Mouse (Mus musculus) cerebellum, adult 9-10 months (tissue): ENCODE results near the gene Trim27.

Source experiments
- DNase-seq: peaks from one replicate; pipeline ENCODE4 v3.0.0; 2022

Trim27 gene

DNA sequence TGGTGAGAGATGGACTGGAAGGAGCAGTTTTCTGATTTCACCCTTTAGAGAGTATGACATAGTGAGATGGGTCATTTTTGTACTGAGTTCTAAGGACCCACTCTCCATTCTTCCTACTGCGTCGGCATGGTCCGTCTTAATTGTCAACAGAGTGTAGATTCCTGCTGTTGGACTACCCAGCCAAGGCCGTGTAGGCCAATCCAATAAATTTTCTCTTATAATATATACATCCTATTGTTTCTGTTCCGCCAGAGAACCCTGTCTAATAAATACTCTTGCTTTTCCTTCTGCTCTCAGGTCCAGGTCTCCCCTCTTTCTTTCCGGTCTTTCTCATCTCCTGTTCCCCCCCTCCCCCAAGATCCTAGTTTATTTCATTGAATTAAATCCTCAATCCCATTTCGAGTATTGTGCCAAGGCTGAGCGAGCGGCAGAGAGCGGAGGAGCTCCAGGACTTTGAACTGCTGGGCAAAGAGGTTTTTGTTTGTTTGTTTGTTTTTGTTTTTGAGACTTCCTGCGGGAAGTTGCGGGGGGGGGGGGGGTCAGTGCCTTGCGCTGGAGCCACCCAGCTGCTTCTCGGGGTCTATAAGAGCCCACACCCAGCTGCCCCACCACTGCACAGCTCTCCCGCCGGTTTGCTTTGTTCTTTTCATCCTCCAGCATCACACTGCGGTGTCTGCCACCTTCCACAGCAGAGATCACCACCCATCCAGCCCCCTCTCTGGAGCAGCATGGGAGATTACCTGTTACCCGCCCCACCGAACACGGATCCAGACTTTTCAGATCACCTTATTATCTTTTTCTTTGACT is 42.6 kb downstream of the Trim27 start:
- peak; percentile 32 for DNase-seq

DNA sequence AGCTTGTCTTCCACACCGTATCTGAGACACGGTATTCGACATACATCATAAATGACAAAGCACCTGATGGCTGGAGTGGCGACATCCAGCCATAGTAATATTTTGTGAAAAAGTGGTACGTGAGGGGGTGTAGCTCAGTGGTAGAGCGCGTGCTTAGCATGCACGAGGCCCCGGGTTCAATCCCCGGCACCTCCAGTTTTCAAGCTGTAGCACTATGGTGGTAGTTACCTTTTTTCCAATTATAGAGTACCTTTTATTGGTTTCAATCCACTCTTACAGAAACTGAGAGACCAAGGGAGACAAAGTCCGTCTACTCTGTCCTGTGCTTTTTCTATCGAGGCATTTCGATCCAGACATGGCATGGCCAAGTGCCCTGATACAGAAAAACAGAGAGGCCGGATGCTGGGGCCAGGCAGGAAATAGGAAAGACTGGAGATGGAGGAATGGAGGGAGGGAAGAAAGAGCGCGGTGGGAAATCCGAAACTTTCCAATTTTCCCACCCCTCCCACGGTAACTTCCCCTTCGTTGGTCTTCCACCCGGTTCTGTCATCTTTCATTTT is 43.3 kb downstream of the Trim27 start:
- DNase-seq = peak; percentile 93

DNA sequence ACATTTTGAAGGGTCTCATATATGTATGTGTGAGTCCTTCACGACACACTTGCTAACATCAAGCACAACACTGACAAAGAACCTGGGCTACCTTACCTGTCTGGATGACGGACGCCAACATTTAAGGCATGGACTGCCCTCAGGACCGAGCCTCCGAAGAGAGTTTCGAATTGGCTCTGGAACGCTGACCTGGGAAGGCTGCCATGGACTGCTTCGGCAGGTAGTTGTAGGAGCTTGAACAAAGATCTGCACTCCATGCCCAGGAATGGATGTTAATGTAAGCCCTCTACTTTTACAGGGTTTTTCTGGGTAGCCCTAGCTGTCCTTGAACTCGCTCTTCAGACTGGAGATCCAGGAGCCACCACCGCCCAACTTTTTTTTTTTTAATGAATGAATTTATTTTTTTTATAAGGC is 44.0 kb downstream of the Trim27 start:
- DNase-seq = peak; percentile 23

DNA sequence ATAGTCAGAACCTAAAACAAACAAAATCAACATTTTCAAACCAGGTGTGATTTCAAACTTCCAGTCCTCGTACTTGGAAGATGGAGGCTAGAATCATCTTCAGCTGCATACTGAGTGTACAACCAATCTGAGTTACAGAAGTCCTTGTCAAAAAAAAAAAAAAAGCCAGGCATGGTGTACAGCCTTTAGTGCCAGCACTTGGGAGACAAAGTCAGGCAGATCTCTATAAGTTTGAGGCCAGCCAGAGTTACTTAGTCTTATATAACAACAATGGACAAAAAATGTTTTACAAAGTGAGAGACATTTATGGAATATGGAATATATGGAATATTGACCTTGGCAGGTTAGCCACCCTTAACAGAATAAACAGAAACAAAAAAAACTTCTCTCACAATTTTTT is 45.1 kb downstream of the Trim27 start:
- DNase-seq = no peak

DNA sequence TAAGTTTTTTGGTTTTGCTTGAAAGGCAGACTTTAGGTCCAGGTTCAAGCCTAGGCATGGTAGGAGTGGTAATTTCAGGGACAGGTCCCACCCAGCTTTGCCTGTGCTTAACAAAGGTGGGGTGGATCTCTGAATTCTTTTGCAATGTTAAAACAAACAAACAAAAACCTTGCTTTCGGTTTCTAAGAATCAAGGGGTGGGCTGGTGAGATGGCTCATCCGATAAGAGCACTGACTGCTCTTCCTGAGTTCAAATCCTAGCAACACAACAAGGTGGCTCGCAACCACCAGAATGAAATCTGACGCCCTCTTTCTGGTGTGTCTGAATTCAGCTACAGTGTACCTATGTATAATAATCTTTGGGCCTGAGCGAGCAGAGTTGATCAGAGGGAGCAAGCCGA is 46.0 kb downstream of the Trim27 start:
- DNase-seq = no peak

DNA sequence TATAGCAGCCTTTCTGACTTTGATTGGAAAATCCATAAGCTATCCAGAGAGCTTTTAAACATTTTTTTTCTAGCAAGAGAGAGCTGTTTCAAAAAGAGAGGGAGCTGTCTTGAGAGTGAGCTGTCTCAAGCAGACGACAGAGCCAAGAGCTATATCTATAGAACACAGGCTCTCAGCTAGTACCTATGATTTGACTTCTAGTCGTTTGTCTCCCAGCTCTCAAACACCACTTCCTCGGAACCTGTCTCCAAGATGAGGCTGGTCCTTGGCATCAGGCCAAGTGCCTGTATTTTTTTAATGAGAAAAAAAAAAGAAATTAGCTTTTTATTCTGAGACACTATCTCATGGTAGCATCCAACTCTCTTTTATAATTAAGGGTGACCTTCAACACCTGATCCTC is 46.8 kb downstream of the Trim27 start:
- DNase-seq = no peak

DNA sequence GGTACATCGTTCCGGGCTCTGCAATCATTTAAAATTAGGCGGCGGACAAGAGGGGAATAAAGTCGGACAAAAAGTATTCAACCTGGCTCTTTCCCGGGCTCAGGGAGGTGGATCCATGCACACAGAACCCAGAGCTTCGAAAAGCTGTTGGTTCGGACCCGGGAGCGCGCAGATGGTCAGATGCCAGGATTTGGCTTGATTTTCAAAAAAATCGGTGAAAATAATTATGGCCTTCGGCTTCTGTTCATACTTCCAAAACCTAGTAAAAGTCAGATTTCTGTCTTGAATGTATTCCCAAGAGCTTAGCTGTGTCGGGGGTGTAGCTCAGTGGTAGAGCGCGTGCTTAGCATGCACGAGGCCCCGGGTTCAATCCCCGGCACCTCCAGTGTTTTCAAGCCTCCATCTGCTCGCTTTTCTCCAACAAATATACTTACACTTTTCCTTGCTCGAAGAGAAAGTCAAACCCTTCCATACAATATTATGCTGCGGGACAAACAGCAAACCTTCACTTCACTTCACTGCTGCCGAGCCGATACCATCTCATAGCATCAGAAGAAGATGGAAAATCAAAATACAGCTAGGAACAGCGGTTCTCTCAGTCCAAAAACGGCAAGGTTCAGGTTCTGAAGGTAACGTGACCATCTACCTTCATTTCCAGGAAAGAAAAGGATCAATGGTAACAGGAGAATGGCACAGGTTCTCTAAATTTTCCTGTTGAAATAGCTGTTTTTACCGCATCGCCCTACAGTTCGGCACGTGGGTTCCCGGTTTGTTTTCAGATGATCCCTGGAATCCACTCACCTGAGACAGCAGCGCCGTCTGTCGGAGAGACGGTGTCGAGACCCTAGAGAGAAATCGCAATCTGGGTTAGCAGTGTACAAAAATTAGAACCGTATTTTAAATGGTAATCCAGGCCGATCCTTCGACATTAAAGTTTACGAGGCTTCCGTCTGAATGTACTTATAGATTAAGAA is 54.8 kb downstream of the Trim27 start:
- peak; percentile 90 for DNase-seq

DNA sequence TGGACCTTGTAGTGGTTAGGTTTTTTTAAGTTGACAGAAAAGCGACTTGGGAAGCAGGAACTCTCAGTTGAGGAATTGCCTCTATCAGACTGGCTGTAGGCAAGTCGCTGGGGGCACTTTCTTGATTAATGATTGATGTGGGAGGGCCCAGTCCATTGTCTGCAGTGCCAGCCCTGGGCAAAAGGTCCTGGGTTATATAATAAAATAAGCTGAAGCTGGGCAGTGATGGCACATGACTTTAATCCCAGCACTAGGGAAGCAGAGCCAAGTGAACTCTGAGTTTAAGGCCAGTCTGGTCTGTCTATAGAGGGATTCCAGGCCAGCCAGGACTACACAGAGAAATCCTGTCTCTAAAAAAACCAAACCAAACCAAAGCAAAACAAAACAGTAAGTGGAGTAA is 57.5 kb downstream of the Trim27 start:
- no peak for DNase-seq

DNA sequence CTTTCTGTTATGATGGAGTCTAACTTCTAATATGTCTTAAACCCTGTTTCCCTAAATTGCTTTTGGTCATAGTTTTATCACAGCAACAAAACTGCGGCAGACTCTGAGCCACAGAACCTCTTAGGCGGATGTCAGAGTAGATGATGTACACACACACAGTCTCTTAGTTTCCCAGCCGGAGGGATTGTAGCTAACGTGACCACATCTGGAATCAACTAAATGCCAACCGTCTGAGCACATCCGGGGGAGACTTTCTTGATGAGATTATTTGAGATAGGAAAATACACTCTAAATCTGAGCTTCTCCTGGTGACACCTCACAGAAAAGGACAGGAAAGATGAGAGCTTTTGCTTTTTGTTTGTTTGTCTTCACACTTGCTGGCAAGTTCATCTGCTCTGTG is 57.9 kb downstream of the Trim27 start:
- DNase-seq = no peak

DNA sequence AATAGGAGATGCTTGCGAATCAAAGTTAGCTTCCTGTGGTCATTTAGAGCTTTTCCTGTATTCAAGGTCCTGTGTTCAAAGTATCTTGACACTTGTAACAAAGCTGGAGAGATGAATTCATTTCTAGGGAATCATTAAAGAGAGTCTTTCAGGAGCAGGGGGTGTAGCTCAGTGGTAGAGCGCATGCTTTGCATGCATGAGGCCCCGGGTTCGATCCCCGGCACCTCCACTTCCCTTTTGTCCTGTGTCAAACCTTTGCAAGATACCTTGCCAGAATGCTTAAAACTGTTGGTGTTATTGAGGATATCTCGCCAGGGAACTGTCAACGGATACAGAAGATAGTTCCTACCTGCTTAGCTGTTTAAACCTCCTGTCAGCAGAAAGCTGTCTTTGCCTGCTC is 61.5 kb downstream of the Trim27 start:
- no peak for DNase-seq

DNA sequence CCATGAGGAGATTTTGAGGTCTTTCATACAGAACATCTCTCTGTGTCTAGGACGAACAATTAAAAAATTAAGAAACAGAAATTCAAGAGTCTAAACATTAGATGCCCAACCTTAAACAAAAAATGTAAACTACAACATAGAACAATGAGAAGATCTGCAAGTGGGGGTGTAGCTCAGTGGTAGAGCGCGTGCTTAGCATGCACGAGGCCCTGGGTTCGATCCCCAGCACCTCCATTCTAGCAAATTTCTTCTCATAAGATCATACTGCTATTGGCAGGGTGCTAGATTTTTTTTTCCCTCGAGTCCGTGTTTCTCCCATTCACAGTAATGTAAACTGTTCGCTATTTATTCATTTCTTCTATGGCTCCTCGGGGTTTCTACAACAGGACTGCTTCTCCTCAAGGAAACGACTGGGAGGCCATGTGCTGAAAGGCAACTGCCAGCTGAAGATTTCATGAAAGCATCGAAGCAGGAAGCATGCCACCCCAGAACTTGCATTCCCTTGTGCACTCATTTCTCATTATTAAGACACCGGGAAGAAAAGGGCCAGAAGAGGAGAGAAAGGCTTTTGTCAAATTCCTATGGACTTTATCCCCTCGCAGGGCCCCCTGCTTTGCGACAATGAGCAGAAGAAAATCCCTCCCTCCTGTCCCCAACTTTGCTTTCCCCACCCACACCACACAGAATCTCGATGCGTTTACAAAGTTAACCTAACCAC is 63.3 kb downstream of the Trim27 start:
- DNase-seq = no peak

DNA sequence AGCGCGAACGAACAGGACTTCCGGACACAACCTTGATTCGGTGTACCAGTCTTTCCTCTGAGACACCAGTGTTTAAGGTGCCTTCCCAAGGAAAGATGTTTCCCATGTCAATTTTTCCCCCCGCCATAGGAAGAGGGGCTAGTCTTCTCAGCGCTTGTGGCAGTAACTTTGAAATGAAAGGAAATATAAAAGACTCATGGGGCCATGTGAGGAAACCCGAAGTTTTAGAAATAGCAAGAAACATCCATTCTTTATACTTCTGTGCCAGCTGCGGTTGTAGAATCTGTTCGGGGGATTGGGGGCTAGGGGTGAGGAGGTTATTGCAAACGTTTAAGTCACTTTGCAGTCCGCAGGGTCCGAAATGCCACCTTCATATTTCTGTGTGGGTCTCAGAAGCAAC is 64.0 kb downstream of the Trim27 start:
- no peak for DNase-seq

DNA sequence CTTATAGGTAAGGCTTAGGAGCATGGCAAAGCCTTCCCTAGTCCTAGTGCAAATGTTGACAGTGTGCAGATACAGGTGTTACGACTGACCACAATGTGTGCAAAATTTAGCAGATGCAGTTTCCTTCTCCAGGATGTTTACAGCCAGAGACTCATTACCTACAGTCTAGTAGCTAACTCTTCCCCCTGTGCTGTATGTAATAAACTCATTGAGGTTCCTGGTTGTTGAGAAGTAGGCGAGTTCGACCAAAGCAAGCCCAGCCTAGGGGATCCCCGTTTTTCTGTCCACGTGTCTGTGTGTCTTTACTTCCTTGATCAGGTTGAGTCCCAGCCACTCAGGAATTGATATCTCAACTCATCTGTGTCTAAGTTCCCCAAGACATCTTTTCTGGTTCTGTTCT is 64.8 kb downstream of the Trim27 start:
- DNase-seq = no peak
